Mouse (Mus musculus) left cerebral cortex, adult 11 months (tissue): Measurements from ENCODE around the gene Jtb.

ENCODE experiments used
- DNase-seq: peaks from one replicate; pipeline ENCODE4 v3.0.0; 2022; ENCODE audit warnings: low spot score

The Jtb gene

GRCm38 (mm10) chr3:90231507-90232333, at the start of gene Jtb:
Jtb (plus strand) TSS chr3:90231597.
- DNase-seq = peak; percentile 93

DNA sequence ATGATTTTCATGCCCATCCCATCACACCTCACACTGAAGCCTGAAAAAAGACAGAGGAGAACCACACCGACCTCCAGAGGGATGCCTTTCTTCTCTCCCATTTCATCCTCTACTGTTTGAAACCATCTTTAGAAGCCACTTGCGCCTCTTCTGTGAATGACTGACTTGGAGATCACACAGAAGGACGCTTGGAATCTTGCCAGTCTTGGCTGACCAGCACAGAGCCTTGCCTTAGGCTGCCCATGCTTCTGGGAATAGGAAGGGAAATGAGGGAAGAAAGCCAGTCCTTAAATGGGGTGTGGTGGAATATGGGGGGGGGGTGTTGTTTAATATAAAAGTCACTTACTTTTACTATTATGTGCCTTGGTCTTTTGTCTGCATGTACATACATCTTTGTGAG, 47.8 kb upstream of the Jtb start:
- DNase-seq = no peak

GRCm38 (mm10) chr3:90190859-90191510, 40.4 kb upstream of the Jtb start:
- DNase-seq = no peak

- DNase-seq = no peak
These were observed 36.6 kb upstream of the Jtb start for GRCm38 (mm10) chr3:90194759-90195158.

- no peak for DNase-seq
These were observed 35.8 kb upstream of the Jtb start for GRCm38 (mm10) chr3:90195644-90196043.

DNA sequence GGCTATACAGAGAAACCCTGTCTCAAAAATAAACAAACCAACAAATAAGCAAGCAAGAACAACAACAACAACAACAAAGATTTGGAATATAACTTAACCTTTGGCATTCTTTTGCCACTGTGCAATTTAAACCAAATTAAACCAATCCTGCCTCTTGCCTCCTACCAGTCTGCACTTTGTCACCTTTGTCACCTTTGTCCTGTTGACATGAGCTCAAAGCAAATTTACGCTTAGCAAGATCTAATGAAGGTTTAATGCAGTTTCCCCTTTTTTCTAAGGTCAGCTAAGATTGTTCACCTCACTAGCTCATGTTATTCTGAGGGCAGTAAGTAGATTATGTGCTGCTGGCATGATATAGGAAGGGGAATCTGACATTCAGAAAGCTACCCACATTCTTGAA, 33.8 kb upstream of the Jtb start:
- DNase-seq = no peak

GRCm38 (mm10) chr3:90202884-90203283, 28.5 kb upstream of the Jtb start:
- no peak for DNase-seq

DNA sequence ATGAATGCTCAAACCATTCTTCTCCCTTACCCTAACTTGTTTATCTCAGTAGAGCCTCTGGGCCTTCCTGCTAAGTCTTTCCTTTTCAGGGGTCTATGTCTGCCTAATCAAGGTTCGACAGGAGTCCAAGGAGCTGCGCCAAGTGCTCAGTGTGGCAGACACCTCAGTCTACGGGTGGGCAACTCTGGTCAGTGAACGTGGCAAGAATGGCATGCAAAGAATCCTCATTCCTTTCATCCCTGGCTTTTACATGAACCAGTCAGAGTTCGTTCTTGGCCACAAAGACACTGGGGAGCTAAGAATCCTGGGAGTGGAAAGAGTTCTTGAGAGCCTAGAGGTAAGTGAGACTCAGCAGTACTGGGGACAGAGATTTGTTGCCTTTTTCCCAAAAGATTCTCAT, 27.8 kb upstream of the Jtb start:
- DNase-seq = no peak

DNA sequence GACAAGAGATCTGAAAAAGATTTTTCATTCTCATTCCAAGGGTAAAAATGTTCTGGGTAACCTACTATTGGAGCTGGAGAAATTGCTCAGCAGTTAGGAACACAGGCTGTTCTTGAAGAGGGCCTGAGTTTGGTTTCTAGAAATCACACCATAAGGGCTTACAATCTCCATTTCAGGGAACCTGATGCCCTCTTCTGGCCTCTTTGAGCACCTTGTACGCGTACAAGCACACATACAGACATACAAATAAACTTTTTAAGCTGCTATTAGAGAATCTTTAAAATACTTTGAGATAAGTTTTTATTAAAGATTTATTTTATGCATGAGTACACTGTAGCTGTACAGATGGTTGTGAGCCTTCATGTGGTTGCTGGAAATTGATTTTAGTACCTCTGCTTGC, 26.8 kb upstream of the Jtb start:
- DNase-seq = no peak

DNA sequence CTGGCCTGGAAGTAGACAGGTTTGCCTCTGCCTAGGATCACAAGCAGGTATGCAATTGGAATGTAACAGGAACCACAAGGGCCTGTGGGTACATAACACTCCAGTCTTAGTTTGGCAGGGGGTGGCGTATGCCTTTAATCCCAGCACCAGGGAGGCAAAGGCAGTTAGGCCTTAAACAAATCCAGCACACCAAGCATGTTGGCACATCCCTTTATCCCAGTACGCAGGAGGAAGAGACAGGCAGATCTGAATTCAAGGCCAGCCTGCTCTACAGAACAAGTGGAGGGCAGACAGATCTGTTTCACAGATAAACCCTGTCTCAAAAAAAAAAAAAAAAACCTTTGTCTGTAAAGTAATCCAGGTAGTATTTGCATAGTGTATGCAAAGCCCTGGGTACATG, 22.7 kb upstream of the Jtb start:
- DNase-seq = no peak

GRCm38 (mm10) chr3:90209908-90210566, 21.4 kb upstream of the Jtb start:
- DNase-seq = no peak

DNA sequence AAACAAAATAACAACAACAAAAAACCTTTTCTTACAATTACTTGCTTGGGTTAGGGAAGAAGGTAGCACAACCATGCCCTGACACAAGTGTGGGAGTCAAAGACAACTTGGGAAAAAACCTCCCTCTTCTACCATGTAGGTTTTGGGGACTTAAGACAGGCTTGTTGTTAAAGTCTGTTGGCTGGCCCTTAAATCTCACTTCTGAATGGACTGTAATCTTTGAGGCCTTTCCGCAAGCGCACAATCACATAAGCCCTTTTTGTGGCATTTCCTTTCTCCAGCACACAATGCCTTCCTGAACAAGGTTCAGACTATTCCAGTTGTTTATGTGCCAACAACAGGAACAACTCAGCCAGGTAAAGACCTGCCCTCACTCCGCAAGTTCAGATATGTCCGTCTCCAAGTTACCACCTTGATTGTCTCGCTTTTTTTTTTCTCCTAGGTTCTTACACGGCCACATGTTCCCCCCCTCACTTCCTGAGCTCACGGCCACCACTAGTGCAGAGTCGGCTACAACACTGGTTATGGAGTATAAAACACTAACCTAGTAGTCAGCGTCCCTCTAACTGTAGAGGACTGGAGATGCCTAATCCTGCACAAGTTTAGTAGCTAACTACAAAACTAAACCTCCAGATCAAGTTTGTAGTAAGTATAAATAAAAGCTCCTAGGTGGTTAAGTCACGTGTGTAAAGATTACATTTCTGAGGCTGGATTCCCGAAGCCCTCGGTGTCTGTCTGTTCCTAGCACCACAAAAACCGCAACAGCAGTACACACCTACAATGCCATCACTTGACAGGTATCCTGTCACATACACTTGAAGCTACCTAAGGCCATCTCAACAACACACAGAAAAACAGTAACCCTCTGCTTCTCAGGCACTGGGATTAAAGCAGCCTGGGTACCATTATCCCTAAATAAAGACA, 19.7 kb upstream of the Jtb start:
- no peak for DNase-seq

GRCm38 (mm10) chr3:90212723-90213122, 18.7 kb upstream of the Jtb start:
- no peak for DNase-seq

DNA sequence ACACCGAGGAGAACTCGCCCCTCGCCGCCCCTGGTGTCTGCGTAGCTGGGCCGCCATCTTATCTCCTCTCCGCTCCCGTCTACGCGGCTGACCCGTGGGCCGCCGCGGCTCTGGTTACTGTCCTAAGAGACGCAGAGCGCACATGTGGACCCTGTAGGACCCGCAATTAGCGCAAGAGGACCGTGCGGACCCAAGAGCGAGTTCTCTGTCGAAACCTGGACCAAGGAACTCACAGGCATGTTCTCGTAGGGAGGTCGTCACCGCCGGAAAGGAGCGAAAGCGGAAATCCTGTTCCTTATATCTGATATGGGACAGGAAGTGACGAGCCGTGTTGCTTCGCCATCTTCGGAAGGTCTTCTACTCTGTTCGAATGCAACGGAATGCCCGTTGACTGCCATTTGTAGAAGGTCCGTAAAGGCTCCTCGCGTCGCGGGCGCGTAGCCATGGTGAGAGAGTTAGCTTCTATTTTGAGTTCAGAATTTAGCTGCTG, 18.0 kb upstream of the Jtb start, which contains the start of the genes Rps27 and Rab13:
TSS of gene Rps27 (minus strand) at position 275 of the 490 bp plus-strand sequence.
TSS of gene Rab13 (plus strand) at position 319 of the 490 bp plus-strand sequence.
- DNase-seq = peak; percentile 90

- no peak for DNase-seq
These were observed 17.3 kb upstream of the Jtb start for GRCm38 (mm10) chr3:90213956-90214684.

DNA sequence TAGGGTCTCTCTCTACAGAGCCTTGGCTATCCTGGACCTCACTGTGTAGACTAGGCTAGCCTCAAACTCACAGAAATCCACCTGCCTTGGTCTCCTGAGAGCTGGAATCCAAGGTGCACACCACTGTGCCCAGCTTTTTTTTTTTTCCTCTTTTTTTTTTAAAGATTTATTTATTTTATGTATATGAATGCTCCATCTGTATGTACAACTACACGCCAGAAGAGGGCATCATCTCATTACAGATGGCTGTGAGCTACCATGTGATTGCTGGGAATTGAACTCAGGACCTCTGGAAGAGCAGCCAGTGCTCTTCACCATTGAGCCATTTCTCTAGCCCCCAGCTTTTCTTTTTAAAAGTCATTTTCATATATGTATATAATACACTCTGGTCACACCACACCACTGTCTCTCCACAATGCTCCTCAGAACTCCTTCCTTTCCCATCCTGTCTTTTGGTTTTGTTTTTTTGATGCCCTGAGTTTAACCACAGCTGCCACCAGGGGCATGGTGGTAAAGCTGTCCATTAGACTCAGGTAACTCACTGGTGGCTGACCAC, 15.5 kb upstream of the Jtb start:
- no peak for DNase-seq

- DNase-seq = peak; percentile 28
These were observed 11.3 kb upstream of the Jtb start for GRCm38 (mm10) chr3:90220088-90220487.

GRCm38 (mm10) chr3:90220531-90220951, 10.9 kb upstream of the Jtb start:
- DNase-seq = no peak

GRCm38 (mm10) chr3:90221123-90221522, 10.3 kb upstream of the Jtb start:
- no peak for DNase-seq

- DNase-seq = no peak
These were observed 8.9 kb upstream of the Jtb start for GRCm38 (mm10) chr3:90222455-90222854.

- no peak for DNase-seq
These were observed 8.5 kb upstream of the Jtb start for GRCm38 (mm10) chr3:90222941-90223340.
